Mouse (Mus musculus): Measurements from ENCODE around the gene Sart3. TPM values are rescaled to one million over a fixed set of nuclear protein-coding genes. Genes with fewer than 3 reads are reported as not detected.
A peak's percentile ranks its signal among the peaks of the same experiment; 100 is the strongest.

The Sart3 gene
- polyA plus RNA-seq (2015; fragmentation: Nextera tagmentation; extraction: Ambion mirVana): 9.1 and 9.2 TPM in 2 replicates

DNA sequence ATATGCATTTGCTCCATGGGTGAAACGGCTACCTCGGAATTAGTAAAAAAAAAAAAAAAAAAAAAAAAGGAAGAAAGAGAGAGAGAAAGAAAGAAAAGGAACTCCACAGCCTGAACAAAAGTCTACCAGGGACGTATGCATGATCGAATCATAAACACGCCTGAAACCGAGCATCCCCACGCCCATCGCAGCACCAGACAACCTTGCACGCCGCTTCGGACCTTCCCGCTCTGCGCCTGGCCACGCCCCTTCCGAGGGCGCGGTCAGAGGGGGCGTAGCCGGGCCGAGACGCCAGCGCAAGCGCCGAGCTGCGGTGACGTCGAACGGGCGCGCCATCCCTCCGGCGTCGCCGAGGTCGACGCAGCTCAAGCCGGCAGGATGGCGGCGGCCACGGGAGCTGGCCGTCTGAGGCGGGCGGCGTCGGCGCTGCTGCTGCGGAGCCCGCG, at the start of gene Sart3, which contains the start of gene Iscu:
Gene Sart3 (minus strand): TSS at position 61 of the 446 bp plus-strand sequence.
Gene Iscu (plus strand): TSS at position 299 of the 446 bp plus-strand sequence.
- Histone ChIP-seq H3K4me1 (replicated peaks; ENCODE audit: control insufficient read depth, insufficient read depth, low read length) (0 out of 2 replicates have a peak, but pooled peaks cover 4% of the 10 kb centered on the region), H3K9ac (ENCODE audit: low read depth, low read length) (peak within 1 kb of the TSS; percentile 90), H3K27me3 (replicated peaks; ENCODE audit: control insufficient read depth, insufficient read depth, low read length) (no peaks in the 10 kb centered on the region), H3K36me3 (ENCODE audit: control insufficient read depth, insufficient read depth) (peaks cover 40% of the 10 kb centered on the region), H3K4me2 (replicated peaks; ENCODE audit: low read depth) (peak within 1 kb of the TSS; percentile 92), H3K27ac (ENCODE audit: low read depth, low read length) (peak within 1 kb of the TSS; percentile 94), H3K9me3 (ENCODE audit: control insufficient read depth) (no peaks in the 10 kb centered on the region), H3K4me3 (ENCODE audit: low read depth, low read length) (peak within 1 kb of the TSS; percentile 99)
- peak; percentile 85 for ATAC-seq
- WGBS: under 1% methylated on average over 49 of the region's 49 CpGs
- no peak for TF ChIP-seq CTCF (IDR thresholded peaks at IDR 0.05; ENCODE audit: low read depth)

DNA sequence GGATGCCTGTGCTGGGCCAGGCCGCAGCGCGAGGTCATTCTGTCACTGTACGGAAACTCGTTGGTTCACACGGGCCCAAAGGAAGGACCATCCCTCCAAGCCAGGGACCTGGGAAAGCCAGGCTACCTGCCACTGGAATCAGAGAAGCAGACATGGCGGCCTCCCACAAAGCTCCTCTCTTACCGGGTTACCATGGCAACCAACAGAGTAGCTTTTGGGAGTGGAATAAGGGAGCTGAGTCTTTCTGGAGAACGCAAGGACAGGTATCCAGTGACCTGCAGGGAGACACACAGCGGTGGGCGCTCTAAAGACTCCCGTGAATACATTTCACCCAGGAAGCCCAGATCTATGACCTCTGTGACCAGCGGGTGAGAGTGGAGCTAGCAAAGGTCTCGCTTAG, 46.3 kb upstream of the Sart3 start:
- H3K27me3 ChIP-seq (replicated peaks; ENCODE audit: control insufficient read depth, insufficient read depth, low read length): no peaks in the 10 kb centered on the region
- no peak for TF ChIP-seq CTCF (IDR thresholded peaks at IDR 0.05; ENCODE audit: low read depth)
- WGBS: 60% methylated on average over 14 of the region's 14 CpGs
- H3K9me3 ChIP-seq (ENCODE audit: control insufficient read depth): no peaks in the 10 kb centered on the region
- H3K36me3 ChIP-seq (ENCODE audit: control insufficient read depth, insufficient read depth): no peaks in the 10 kb centered on the region
- no peak overlapping the region for H3K4me3 ChIP-seq (ENCODE audit: low read depth, low read length)
- no peak overlapping the region for H3K9ac ChIP-seq (ENCODE audit: low read depth, low read length)
- H3K4me1 ChIP-seq (replicated peaks; ENCODE audit: control insufficient read depth, insufficient read depth, low read length): no peaks in the 10 kb centered on the region; the same call in 1 of the 2 replicates
- no peak for ATAC-seq
- H3K4me2 ChIP-seq (replicated peaks; ENCODE audit: low read depth): no peak overlapping the region
- H3K27ac ChIP-seq (ENCODE audit: low read depth, low read length): no peak overlapping the region

DNA sequence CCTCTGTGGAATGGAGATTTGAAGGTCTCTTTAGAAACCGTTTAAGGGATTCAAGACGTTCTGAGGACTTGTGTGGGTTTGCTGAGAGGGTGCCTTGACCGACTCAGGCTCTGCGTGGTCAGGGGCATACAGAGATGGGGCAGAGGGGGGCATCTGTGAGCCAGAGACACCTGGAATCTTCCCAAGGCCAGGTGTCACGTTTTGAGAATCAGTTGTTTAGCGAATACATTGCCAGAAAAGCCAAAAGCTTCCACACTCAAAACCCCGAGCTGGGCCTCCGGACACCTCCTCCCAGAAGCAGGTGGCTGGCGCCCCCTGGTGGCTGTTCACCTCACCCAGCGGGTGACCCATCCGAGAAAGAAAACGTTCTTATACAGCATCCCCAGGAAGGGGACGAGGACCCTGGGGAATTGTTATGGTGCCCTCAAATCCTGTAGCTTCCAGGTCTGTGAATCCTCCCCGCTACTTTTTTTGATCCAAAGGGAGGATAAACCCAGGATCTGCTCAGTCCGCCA, 43.4 kb upstream of the Sart3 start:
- 0 out of 2 replicates have a peak overlapping the region, but pooled peaks have one; percentile 30 for H3K4me2 ChIP-seq (replicated peaks; ENCODE audit: low read depth)
- no peaks in the 10 kb centered on the region for H3K9me3 ChIP-seq (ENCODE audit: control insufficient read depth)
- H3K27ac ChIP-seq (ENCODE audit: low read depth, low read length): no peak overlapping the region
- H3K36me3 ChIP-seq (ENCODE audit: control insufficient read depth, insufficient read depth): no peaks in the 10 kb centered on the region
- H3K27me3 ChIP-seq (replicated peaks; ENCODE audit: control insufficient read depth, insufficient read depth, low read length): no peaks in the 10 kb centered on the region
- whole genome bisulfite sequencing: 13% methylated on average over 15 of the region's 15 CpGs
- no peaks in the 10 kb centered on the region; the same call in 1 of the 2 replicates for H3K4me1 ChIP-seq (replicated peaks; ENCODE audit: control insufficient read depth, insufficient read depth, low read length)
- no peak overlapping the region for H3K9ac ChIP-seq (ENCODE audit: low read depth, low read length)
- H3K4me3 ChIP-seq (ENCODE audit: low read depth, low read length): no peak overlapping the region
- no peak for ATAC-seq
- TF ChIP-seq CTCF (IDR thresholded peaks at IDR 0.05; ENCODE audit: low read depth): peak; percentile 92

DNA sequence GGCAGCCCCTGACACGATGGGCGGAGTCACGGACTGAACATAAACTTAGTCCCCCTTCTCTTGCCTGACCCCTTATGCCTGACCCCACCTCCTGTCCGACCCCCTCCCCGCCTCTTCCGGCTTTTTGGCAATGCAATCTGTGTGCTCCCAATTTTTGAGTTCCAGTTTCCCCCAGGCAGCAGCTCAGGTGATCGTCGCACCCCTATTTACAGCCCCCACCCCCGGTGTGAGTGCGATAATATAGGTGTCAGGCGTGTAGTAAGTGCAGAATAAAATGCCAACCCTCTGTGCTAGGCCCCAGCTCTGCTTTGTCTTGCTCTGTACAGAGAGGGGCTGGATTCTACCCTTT, 42.7 kb upstream of the Sart3 start:
- TF ChIP-seq CTCF (IDR thresholded peaks at IDR 0.05; ENCODE audit: low read depth): no peak
- ATAC-seq: no peak
- H3K27ac ChIP-seq (ENCODE audit: low read depth, low read length): no peak overlapping the region
- no peaks in the 10 kb centered on the region; the same call in 1 of the 2 replicates for H3K4me1 ChIP-seq (replicated peaks; ENCODE audit: control insufficient read depth, insufficient read depth, low read length)
- no peaks in the 10 kb centered on the region for H3K9me3 ChIP-seq (ENCODE audit: control insufficient read depth)
- WGBS: 54% methylated on average over 11 of the region's 11 CpGs
- no peaks in the 10 kb centered on the region for H3K36me3 ChIP-seq (ENCODE audit: control insufficient read depth, insufficient read depth)
- H3K4me3 ChIP-seq (ENCODE audit: low read depth, low read length): no peak overlapping the region
- H3K27me3 ChIP-seq (replicated peaks; ENCODE audit: control insufficient read depth, insufficient read depth, low read length): no peaks in the 10 kb centered on the region
- H3K9ac ChIP-seq (ENCODE audit: low read depth, low read length): no peak overlapping the region
- H3K4me2 ChIP-seq (replicated peaks; ENCODE audit: low read depth): no peak overlapping the region

DNA sequence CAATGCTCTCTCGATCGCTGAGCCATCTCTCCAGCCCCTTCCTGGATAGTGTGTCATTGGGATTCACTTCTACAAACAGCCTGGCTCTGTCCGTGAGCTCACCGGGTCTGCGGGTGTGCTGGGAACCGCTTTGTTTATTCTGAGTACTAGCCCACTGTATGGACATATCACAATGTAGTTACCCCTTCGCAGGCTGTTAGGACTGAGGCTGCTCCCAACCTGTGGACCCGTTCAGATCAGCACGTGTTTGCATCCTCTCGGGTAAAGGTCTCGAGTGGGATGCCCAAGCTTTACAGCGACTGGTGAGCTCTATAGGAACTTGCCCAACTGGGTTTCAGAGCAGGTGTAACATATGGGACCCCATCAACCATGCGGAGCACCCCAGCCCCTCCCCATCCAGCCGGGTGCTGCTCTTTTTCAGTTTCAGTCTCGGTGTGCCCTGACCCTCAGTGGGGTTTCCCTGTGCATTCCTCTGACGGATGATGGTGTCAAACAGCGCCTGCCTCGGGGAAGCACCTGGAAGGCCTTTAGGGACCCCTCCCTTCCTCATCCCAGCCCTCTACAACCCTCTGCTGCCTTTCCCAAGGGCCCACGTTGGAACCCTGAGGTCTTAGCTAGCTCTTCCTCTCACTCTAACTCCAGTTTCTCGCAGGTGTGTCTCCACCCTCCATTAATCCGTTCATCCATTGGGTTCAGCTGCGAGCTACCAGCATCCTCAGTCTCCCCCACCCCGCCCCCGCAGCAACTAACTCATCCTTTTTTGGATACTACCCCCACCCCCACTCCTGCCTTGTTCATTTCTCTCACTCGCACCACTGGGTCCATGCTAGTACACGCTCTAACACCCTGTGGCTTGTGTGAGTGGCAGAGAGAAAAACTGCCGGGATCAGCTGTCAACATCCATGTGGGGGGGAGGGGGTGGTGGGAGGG, 42.1 kb upstream of the Sart3 start:
- no peak overlapping the region for H3K4me3 ChIP-seq (ENCODE audit: low read depth, low read length)
- no peak overlapping the region for H3K27ac ChIP-seq (ENCODE audit: low read depth, low read length)
- ATAC-seq: no peak
- no peaks in the 10 kb centered on the region for H3K27me3 ChIP-seq (replicated peaks; ENCODE audit: control insufficient read depth, insufficient read depth, low read length)
- H3K9me3 ChIP-seq (ENCODE audit: control insufficient read depth): no peaks in the 10 kb centered on the region
- H3K4me1 ChIP-seq (replicated peaks; ENCODE audit: control insufficient read depth, insufficient read depth, low read length): no peaks in the 10 kb centered on the region; the same call in 1 of the 2 replicates
- H3K36me3 ChIP-seq (ENCODE audit: control insufficient read depth, insufficient read depth): no peaks in the 10 kb centered on the region
- H3K4me2 ChIP-seq (replicated peaks; ENCODE audit: low read depth): no peak overlapping the region
- TF ChIP-seq CTCF (IDR thresholded peaks at IDR 0.05; ENCODE audit: low read depth): no peak
- no peak overlapping the region for H3K9ac ChIP-seq (ENCODE audit: low read depth, low read length)
- 36% methylated on average over 27 of the region's 27 CpGs for WGBS

DNA sequence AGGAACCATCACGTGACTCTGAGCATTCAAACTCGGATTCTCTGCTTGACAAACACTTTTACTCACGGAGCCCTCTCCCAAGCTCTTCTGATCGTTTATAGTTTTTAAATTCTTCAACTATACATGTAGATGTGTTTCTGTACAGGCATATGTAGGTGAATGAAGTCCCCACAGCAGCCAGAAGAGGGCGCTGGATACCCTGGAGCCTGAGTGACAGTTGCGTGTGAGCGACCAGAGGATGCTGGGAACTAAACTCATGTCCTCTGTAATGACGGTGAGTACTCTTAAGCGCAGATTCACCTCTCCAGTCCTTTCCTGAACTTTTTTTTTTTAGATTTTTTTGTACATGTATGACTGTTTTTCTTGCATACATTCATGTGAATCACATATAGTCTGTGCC, 41.3 kb upstream of the Sart3 start:
- no peak for ATAC-seq
- H3K9ac ChIP-seq (ENCODE audit: low read depth, low read length): 0 out of 2 replicates have a peak overlapping the region, but pooled peaks have one; percentile 17
- 20% methylated on average over 9 of the region's 9 CpGs for WGBS
- no peaks in the 10 kb centered on the region for H3K27me3 ChIP-seq (replicated peaks; ENCODE audit: control insufficient read depth, insufficient read depth, low read length)
- H3K4me3 ChIP-seq (ENCODE audit: low read depth, low read length): no peak overlapping the region
- H3K9me3 ChIP-seq (ENCODE audit: control insufficient read depth): no peaks in the 10 kb centered on the region
- no peaks in the 10 kb centered on the region for H3K36me3 ChIP-seq (ENCODE audit: control insufficient read depth, insufficient read depth)
- TF ChIP-seq CTCF (IDR thresholded peaks at IDR 0.05; ENCODE audit: low read depth): peak; percentile 54
- H3K4me1 ChIP-seq (replicated peaks; ENCODE audit: control insufficient read depth, insufficient read depth, low read length): no peaks in the 10 kb centered on the region; the same call in 1 of the 2 replicates
- no peak overlapping the region for H3K27ac ChIP-seq (ENCODE audit: low read depth, low read length)
- H3K4me2 ChIP-seq (replicated peaks; ENCODE audit: low read depth): no peak overlapping the region

All from intestine, postnatal 0 days (tissue).